Mouse (Mus musculus) erythroblast, embryonic 14.5 days (primary cell): ENCODE results near the gene Atg7.

Source experiments
- GATA1 ChIP-seq: IDR thresholded peaks from 2 replicates; pipeline ENCODE4 v1.6.1; 2012; ENCODE audit warnings: low read length, inconsistent platforms, mixed read lengths
- TAL1 ChIP-seq: IDR thresholded peaks from 3 replicates; pipeline ENCODE4 v1.6.1; 2012; ENCODE audit warnings: low read length, inconsistent platforms, mixed read lengths

- TF ChIP-seq TAL1, result no peak
- no peak for TF ChIP-seq GATA1
Observed at GRCm38 (mm10) chr6:114676091-114676490, 33.2 kb downstream of the Atg7 start.
